Mouse (Mus musculus) forelimb bud, embryonic 11.5 days (tissue): ENCODE measurements around the gene Fah.

Source experiments
- DNase-seq: peaks from one replicate; pipeline ENCODE4 v3.0.0-alpha.2; 2012; ENCODE audit warnings: low read depth, low spot score

Gene Fah

DNA sequence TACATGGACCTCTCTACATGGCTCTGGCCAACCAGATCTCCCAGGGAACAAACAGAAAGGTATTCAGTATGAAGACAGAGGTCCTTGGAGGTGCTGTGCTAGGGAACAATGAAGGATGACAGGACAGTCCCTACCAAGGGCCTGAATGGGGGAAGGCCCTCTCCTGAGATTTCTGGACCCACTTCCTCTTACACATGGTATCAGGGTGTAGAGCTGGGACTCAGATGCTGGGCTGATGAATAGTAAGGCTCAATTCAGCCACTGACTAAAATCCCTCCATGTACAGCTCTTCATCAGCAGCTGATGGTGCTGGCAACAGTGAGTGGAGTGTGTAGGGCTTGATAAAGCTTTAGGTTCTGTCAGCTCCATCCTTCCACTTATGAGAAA lies 11.6 kb downstream of the Fah start:
- DNase-seq = no peak

DNA sequence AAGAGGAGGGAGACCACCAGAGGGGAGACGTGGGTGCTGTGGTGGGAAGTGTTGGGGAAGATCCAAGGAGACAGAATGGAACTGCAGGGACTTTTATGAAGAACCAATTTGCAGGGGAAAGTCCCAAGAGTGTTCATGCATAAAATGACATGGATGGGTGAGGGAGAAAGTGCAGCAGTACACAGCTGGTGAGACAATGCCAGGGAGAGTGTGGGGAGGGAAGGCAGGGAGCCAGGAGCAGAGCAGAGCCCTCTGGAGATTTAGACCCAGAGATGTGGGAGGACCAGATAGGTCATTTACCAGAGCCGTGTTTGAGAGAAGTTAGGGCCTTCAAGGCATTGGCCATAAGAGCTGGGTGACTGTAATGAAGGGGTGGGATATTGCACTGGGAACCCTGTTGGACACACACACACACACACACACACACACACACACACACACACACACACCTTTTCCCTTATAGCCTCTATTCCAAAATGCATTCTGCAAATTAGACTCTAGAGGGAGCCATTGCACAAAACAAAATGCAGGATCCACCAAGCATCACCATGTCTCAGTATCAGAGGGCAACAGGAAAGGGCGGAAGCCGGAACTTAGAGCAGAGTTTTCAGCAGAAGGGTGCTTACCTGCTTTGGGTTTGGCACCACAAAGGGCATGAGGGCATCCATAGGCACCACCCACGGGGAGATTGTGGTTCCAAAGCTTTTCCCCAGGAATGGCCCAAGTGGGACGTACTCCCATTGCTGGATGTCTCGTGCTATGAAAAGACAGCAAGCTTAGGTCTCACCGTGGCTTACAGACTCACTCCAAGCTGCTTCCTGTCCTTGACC lies 12.2 kb downstream of the Fah start:
- DNase-seq = peak; percentile 72

DNA sequence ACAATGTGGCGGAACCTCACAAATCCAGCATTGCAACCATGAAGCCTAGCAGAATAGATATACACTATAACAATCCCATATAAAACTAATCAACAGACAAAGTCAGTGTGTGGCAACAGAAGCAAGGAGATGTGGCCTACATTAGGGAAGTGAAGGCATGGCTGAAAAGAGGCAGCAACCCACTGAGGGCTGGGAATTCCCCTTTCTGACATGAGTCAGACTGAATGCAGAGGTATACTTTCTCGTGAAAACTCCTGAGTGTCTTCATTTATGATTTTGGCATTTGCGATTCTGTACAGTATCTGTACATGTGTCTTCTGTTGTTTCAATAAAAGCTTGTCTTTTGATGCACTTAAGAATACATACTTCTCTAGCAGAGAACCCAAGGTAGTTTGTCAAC lies 15.2 kb downstream of the Fah start:
- DNase-seq = no peak

DNA sequence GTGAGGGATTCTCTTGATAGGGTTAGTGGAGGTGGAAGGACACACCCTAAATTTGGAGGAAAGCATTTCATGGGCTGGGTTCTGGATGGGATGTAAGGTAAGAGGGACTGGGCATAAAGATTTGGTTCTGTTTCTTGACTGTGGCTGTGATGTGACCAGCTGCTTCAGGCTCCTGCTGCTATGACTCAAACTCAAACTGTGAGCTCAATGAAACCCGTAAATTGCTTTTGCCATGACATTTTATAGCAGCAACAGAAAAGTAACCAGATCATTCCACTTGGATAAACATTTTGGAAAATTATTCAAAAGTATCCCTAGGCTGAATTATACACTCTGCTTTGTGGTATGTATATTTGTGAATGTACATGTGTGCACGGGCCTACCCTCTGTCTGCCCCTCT lies 15.9 kb downstream of the Fah start:
- no peak for DNase-seq

DNA sequence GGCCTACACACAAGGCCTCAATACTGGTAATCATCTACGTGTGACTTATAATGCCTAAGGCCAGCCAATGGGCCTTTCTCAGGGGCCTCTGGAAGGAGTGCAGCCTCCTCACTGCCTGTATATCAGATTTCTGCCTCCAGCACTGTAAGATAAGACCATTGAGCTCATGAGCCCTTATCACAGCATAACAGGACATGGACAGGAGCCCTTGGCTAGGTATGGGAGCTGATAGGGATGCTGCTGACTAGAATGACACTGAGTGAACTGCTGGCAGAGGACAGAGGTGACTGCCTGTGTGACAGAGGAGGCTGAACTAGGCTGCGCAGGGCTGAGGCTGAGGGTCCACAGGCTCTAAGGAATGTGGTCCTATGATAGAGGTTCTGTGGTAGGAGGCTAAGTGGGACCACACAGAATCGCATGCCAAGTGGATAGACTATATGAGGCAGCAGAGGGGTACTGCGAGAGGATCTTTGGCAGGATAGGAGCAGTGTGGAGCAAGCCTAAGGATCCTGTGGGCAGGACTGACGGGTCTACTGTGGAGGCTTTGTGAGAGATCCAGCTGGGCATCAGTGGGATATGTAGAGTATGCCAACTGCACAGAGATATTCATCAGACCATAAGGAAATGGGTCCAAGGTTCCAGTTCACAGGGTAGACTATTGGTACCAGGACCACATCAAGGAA lies 19.3 kb downstream of the Fah start:
- DNase-seq = no peak

DNA sequence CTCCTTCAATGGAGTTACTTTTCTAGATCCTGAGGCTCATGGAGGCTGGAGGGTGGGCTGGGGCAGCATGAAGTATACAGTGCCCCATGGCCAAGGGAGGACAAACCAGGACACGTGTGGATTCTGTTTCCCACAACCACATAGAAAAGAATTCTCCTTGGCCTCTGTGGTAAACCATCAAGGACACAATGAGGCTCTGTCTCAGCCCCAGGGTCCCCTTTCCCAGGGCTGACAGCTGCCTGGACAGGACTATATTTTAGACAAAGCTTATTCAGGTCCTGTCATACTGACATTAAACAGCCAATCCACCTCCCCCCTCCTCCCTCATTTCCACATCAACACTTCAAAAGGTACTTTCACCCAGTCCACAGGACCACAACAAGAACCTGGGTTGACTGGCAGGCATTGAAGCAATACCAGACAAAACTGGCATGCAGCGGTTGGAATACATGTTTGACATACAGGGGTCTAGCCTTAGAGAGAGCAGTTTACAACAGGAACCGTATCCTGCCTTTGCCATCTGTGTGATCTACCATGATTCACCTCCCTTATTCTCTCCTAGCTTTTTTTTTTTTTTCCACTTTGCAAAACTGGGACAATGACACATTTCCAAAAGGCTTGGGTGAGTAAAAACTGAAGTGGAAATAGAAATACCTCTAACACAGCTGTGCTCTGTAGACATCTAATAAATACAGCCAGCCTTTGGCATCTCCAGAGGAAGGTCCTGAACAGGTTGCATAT lies 20.0 kb downstream of the Fah start:
- DNase-seq = no peak

DNA sequence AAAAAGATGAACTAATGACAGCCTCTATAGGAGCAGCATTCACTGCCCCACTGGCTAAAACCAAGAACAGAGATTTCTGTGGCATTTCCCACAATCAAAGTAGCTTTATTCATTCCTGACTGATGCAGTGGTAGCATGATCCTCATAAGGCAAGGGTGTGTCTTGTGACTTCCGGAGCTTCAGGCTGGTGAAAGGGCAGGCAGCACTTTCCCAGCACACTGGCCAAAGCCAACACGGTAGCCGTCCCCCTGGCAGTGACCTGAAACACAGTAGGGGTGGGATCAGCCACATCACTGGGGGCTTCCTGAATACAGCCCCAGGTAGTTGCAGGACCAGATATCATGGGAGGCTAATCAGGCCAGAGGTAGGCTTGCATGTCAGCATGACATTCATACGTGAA lies 21.4 kb downstream of the Fah start:
- DNase-seq = no peak

DNA sequence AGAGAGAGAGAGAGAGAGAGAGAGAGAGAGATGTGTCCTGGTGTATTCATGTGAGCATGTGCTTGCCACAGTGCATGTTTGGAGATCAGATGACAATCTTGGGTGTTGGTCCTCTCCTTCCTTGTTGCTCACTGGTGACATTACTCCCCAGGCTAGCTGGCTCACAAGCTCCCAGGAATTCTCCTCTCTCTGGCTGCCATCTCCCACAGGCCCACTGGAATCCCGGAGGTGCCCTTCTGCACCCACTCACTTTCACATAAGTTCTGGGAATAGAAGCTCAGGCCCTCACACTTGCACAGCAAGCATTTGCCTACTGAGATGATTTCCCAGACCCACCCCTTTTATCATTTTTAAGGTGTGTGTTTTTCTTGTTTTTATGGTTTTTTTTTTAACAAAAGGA lies 26.8 kb downstream of the Fah start:
- DNase-seq = no peak

DNA sequence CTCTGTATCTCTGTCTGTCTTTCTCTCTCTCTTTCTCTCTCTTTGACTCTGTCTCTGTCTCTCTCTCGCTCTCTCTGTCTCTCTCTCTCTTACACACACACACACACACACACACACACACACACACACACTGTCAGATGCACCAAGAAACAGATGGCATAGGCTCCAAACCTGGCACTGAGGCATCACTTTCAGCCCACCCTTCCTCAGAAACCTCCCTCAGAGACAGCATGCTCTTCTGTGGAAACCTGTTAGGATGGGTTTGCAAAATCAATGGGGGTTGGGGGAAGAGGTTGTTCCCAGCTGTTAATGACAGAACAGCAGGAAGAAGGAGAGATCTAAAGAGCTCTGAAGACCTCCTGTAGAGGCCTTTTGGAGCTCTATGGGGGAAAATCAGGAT lies 27.7 kb downstream of the Fah start:
- no peak for DNase-seq

DNA sequence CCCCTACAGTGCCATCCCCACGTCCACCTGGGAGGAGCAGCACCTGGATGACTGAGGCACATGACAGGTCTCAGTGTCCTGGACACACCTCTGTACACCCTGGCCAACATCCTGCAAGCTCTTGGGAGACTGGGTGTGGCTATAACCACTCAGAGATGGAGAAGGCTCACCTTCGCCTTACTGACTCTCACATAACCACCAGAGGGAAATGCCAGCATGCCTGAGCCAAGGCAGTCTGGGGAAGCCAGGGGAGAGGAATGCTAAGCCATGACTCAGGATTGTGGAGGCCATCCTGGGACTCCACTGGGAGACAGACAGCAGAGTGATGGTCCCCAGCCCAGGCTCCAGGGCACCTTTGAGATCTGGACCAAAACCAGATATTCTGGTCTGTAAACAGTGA lies 29.5 kb downstream of the Fah start:
- no peak for DNase-seq

DNA sequence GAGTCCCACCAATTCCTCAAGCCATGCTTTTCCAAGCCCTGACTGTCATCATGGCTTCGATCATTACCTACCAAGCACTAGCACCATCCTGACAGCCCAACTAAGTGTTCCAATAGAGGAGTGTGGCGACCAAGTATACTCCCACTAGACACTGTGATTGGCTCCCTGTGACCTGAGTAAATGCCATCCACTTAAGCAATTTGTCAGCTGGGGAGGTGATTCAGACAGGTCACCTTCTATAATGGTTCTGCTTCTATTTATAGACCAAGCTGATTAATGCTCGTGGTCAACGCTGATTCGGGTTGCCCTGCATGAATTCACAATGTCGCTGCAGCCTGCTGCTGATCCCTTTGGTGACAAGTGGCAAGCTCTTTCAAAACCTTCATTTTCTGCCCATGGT lies 40.3 kb downstream of the Fah start:
- no peak for DNase-seq

DNA sequence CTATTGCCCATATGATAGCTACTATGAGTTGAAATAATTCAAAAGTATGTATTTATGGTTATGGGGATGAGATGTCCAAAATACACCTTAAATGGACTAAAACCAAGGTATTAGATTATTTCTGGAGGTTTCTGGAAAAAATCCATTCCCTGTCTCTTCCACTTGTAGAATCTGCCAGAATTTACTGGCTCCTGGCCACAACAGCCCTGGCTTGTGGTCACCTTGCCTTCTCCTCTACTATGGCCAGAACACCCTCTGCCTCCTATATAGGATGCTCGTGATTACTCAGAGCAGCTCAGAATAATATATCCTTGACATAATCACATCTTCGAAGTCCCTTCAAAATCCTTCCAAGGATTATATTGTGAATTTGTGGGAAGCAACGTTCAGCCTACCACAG lies 42.3 kb downstream of the Fah start:
- DNase-seq = no peak

DNA sequence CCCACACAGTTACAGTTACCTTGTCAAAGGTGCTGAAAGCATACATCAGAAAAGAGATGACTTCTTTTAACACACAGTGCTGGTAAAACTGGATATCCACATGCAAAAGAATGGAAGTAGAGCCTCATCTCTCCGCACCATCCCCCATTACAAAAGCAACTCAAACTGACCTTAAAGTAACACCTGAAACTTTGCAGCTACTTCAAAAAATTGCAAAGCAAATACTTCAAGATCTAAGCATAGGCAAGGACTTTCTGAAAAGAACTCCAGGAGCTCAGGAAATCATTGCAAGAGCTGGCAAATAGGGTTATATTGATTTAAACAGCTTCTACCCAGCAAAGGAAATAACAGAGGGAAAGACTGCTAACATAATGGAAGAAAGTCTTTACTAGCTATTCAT lies 46.0 kb downstream of the Fah start:
- DNase-seq = no peak

DNA sequence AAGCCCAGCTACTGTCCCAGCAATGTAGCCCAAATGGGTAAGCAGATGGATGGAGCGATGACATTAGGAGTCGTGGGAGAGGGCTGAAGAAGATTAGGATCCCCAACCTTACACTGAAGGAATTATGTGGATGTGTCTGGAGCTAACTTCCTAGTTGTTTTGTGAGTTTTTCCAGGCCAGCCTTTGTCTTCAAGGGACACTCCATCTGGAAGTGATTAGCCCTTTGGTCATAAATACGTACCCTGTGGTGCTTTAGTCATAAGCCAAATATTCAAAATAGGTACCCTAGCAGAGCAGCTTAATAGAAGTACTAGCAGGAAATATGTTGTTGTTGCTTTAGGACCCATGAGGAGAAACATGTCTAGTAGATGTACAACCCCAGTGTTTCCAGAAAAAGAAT lies 49.2 kb downstream of the Fah start:
- DNase-seq = peak; percentile 59

DNA sequence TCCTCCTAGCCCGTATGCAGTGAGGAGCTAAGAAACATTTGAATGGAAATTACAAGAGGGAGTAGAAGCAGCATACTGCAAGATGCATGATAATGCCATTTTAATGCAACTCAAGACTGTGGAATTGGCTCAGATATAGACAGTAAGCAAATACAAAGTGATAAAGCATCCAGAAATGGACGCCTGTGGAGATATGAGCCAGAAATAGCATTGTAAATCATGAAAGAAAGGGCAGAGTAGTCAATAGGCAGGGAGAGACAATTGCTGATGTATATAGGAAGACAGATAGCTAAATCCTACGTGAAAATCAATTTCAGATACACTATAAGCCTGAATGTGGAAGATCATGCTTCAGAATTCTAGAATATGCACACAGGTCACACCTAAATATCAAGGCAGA lies 51.2 kb downstream of the Fah start:
- DNase-seq = no peak

DNA sequence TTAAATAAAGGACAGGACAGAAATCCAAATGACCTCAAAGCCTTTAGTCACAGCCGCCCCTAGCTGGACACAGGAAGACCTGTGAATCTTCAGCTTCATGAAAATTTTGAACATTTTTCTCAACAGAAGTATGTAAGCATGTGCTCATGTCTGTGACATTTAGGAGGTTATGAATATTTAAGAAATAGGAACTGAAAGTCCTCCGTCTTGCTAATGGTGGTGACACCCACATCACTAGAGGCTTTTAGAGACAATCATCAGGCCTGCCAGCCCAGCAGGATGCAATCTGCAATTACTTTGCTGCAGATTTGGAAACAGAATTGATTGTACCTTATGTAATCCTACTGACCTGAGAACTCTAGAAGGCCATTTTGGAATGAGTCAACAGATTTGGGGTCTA lies 55.0 kb downstream of the Fah start:
- DNase-seq = no peak

DNA sequence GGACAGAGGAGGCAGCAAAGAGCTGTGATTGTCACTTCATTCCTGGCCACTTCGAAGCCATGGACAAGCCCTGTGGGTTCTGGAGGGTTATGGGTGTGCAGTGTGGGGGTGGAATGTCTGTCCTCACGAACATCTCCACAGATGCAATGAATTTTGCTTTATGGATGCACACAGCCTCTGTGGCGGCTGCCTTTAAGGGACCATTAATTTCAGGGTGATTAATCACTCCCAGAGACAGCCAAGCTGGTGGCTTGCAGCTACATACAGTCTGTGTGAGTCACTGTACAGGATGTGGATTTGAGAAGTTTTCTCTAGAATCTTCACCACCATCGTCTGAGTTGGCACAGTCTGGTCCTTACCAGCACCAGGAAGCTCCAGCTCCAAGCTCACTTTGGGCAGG lies 59.9 kb downstream of the Fah start:
- no peak for DNase-seq

DNA sequence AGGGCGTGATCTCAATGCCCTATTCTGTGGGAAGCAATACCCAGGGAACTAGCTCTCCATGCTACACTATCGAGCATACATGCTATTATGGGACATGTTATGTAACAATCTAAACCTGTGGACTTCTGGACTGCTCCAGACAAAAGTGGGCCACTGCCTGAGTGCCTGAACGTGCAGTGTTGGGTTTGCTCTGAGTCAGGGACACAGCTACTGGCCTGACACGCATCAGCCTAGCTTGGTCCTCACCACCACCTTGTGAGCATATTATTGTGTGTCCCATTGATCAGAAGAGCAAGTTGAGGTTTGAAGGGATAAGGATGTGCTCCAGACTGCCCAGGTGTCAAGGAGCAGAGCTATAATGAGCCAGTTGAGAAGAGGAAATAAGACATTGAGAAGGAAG lies 61.6 kb downstream of the Fah start:
- no peak for DNase-seq
